Mouse (Mus musculus): ENCODE measurements around the gene Rsc1a1. TPM values are rescaled to one million over a fixed set of nuclear protein-coding genes. Genes with fewer than 3 reads are reported as not detected.

Gene Rsc1a1
- not detected for total RNA-seq (2021)
- long read RNA-seq, experiment 1 = 0 reads
- long read RNA-seq, experiment 2, partial matches to known transcripts = 0 of 1 reads
- long read RNA-seq, experiment 2, other reads (novel, unspliced or antisense) = 0 of 1 reads

- intact Hi-C loops (cut with DNase I) = no loop called here
- no peak for DNase-seq
These were observed at the start of gene Rsc1a1 for GRCm38 (mm10) chr4:141685499-141685898. Rsc1a1 (minus strand) TSS chr4:141685599.

- intact Hi-C loops (cut with DNase I) = no loop called here
- no peak for DNase-seq
These were observed 49.8 kb upstream of the Rsc1a1 start for GRCm38 (mm10) chr4:141735206-141735560.

GRCm38 (mm10) chr4:141734446-141735205 lies 49.2 kb upstream of the Rsc1a1 start:
- intact Hi-C loops (cut with DNase I) = no loop called here
- DNase-seq = peak; percentile 88 to 89

GRCm38 (mm10) chr4:141731766-141732165 lies 46.4 kb upstream of the Rsc1a1 start:
- no peak for DNase-seq
- intact Hi-C loops (cut with DNase I) = no loop called here

- intact Hi-C loops (cut with DNase I) = no loop called here
- no peak for DNase-seq
These were observed 45.0 kb upstream of the Rsc1a1 start for GRCm38 (mm10) chr4:141730401-141730800.

GRCm38 (mm10) chr4:141729266-141729665 lies 43.9 kb upstream of the Rsc1a1 start:
- no peak for DNase-seq
- intact Hi-C loops (cut with DNase I) = no loop called here

GRCm38 (mm10) chr4:141725738-141726137 lies 40.3 kb upstream of the Rsc1a1 start:
- intact Hi-C loops (cut with DNase I) = no loop called here
- DNase-seq = no peak

GRCm38 (mm10) chr4:141725277-141725676 lies 39.9 kb upstream of the Rsc1a1 start:
- intact Hi-C loops (cut with DNase I) = no loop called here
- no peak for DNase-seq

- DNase-seq = no peak
- intact Hi-C loops (cut with DNase I) = no loop called here
These were observed 39.2 kb upstream of the Rsc1a1 start for GRCm38 (mm10) chr4:141724594-141724993.

- DNase-seq = no peak
- intact Hi-C loops (cut with DNase I) = no loop called here
These were observed 38.3 kb upstream of the Rsc1a1 start for GRCm38 (mm10) chr4:141723673-141724068.

GRCm38 (mm10) chr4:141722731-141723672 lies 37.6 kb upstream of the Rsc1a1 start, which contains the start of gene Ddi2:
Ddi2 (minus strand) TSS chr4:141723419.
- intact Hi-C loops (cut with DNase I) = no loop called here
- peak; percentile 94 to 96 for DNase-seq

- DNase-seq = no peak
- intact Hi-C loops (cut with DNase I) = loop anchor here (2.0 kb wide), 1 partner anchor 57 kb away; the partner anchor contains the start of gene Plekhm2
These were observed 36.6 kb upstream of the Rsc1a1 start for GRCm38 (mm10) chr4:141721961-141722360.

- intact Hi-C loops (cut with DNase I) = loop anchor here (1.0 to 2.0 kb wide), 2 partner anchors 44 to 56 kb away; partner anchors contain the start of gene Plekhm2
- no peak for DNase-seq
These were observed 35.5 kb upstream of the Rsc1a1 start for GRCm38 (mm10) chr4:141720761-141721523.

- intact Hi-C loops (cut with DNase I) = no loop called here
- no peak for DNase-seq
These were observed 33.9 kb upstream of the Rsc1a1 start for GRCm38 (mm10) chr4:141719304-141719703.

GRCm38 (mm10) chr4:141717633-141718032 lies 32.2 kb upstream of the Rsc1a1 start:
- intact Hi-C loops (cut with DNase I) = no loop called here

GRCm38 (mm10) chr4:141715027-141715426 lies 29.6 kb upstream of the Rsc1a1 start:
- no peak for DNase-seq
- intact Hi-C loops (cut with DNase I) = no loop called here

More at GRCm38 (mm10) chr4:141717633-141718032, 32.2 kb upstream of the Rsc1a1 start:
- DNase-seq = no peak

GRCm38 (mm10) chr4:141713598-141714142 lies 28.3 kb upstream of the Rsc1a1 start:
- intact Hi-C loops (cut with DNase I) = no loop called here
- DNase-seq = no peak

- DNase-seq = no peak
- intact Hi-C loops (cut with DNase I) = no loop called here
These were observed 25.9 kb upstream of the Rsc1a1 start for GRCm38 (mm10) chr4:141711250-141711649.

- no peak for DNase-seq
- intact Hi-C loops (cut with DNase I) = no loop called here
These were observed 23.6 kb upstream of the Rsc1a1 start for GRCm38 (mm10) chr4:141708971-141709370.

GRCm38 (mm10) chr4:141708005-141708404 lies 22.6 kb upstream of the Rsc1a1 start:
- DNase-seq = no peak
- intact Hi-C loops (cut with DNase I) = no loop called here
